Mouse (Mus musculus) neural tube, embryonic 13.5 days (tissue): ENCODE results near the gene Kif17. TPM values are rescaled to one million over a fixed set of nuclear protein-coding genes. Genes with fewer than 3 reads are reported as not detected.
A peak's percentile ranks its signal among the peaks of the same experiment; 100 is the strongest.

Experiments used
- ATAC-seq: fragments of 200-750 bp; cut with Nextera tagmentation; 2 replicates; pipeline ENCODE4 v1.8.0; 2017; ENCODE audit warnings: low read depth, mild to moderate bottlenecking, moderate TSS enrichment, moderate library complexity
- H3K27ac ChIP-seq: fragments of 300-500 bp; sonication (generic); replicated peaks from 2 replicates; pipeline ENCODE4 v1.5.1; 2015; ENCODE audit warnings: moderate library complexity, mild to moderate bottlenecking, inconsistent platforms
- H3K27me3 ChIP-seq: fragments of 300-500 bp; sonication (generic); 2 replicates; pipeline ENCODE4 v1.6.1; 2015; ENCODE audit warnings: mild to moderate bottlenecking, inconsistent platforms
- H3K36me3 ChIP-seq: fragments of 300-500 bp; sonication (generic); 2 replicates; pipeline ENCODE4 v1.6.1; 2015; ENCODE audit warnings: mild to moderate bottlenecking, inconsistent platforms
- H3K4me1 ChIP-seq: fragments of 300-500 bp; sonication (generic); replicated peaks from 2 replicates; pipeline ENCODE4 v1.6.1; 2015; ENCODE audit warnings: inconsistent platforms
- H3K4me2 ChIP-seq: fragments of 300-500 bp; sonication (generic); 2 replicates; pipeline ENCODE4 v1.6.1; 2015; ENCODE audit warnings: inconsistent platforms, mild to moderate bottlenecking, moderate library complexity
- H3K4me3 ChIP-seq: fragments of 300-500 bp; sonication (generic); 2 replicates; pipeline ENCODE4 v1.5.1; 2015; ENCODE audit warnings: mild to moderate bottlenecking, inconsistent platforms
- H3K9ac ChIP-seq: fragments of 300-500 bp; sonication (generic); 2 replicates; pipeline ENCODE4 v1.6.1; 2015; ENCODE audit warnings: moderate library complexity, mild to moderate bottlenecking, inconsistent platforms
- H3K9me3 ChIP-seq: fragments of 300-500 bp; sonication (generic); 2 replicates; pipeline ENCODE4 v1.6.1; 2016; ENCODE audit warnings: inconsistent platforms
- WGBS: fragments of 180-500 bp; shearing (Covaris S2); methylation state at CpG from one replicate; pipeline ENCODE4 v1.1.7; 2015; 5-methylcytosine and 5-hydroxymethylcytosine counted together
- polyA plus RNA-seq: library from polyadenylated mRNA; unstranded; fragments of >200 nt; fragmentation: Nextera tagmentation; extraction: Ambion mirVana; gene quantifications from 2 replicates; pipeline ENCODE4 v1.2.1, GENCODE M21; 2015

Gene Kif17
- polyA plus RNA-seq, 1 experiment from 2014 or later, result 2.1 TPM

DNA sequence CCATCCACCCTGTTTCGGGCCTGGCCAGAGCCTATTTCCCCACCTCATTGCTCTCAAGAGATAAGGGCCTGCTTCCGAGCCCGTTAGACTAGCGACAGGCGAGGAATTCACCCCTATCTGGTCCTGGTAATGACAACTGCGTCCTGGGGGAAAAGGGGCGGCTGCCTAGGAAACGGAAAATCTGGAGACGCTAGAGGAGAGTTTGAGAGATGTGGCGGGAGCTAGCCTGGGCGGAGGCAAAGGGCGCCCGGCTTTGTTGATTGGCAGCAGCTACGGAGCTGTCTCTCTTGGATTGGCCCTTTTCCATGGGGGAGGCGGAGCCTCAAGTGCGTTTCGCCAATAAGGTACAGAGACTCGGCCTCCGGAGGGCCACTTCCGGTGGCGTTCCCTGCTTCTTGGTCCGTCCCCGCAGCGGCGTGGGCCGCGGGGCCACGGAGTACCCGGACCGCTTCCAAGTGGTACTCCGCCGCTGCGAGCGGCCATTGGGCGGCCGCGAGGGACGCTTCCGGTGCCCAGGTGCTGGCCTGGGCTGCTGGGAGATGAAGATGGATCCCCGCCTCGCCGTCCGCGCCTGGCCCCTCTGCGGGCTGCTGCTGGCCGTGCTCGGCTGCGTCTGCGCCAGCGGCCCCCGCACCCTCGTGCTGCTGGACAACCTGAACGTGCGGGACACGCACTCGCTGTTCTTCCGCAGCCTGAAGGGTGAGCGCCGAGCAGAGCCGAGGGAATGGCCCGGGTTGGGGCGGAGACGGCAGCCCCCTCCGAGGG lies 54.3 kb downstream of the Kif17 start, which contains the start of gene Ddost:
Ddost (plus strand) TSS at position 391 of the 765 bp plus-strand sequence.
- Histone ChIP-seq H3K27me3 (no peaks in the 10 kb centered on the region), H3K36me3 (peaks cover 23% of the 10 kb centered on the region), H3K4me1 (peaks cover 32% of the 10 kb centered on the region), H3K9ac (peak within 1 kb of the TSS; percentile 95), H3K27ac (peak within 1 kb of the TSS; percentile 87), H3K4me3 (peak within 1 kb of the TSS; percentile 97), H3K9me3 (no peaks in the 10 kb centered on the region), H3K4me2 (peak within 1 kb of the TSS; percentile 86)
- ATAC-seq, result peak; percentile 98
- under 1% methylated on average over 64 of the region's 64 CpGs for WGBS

DNA sequence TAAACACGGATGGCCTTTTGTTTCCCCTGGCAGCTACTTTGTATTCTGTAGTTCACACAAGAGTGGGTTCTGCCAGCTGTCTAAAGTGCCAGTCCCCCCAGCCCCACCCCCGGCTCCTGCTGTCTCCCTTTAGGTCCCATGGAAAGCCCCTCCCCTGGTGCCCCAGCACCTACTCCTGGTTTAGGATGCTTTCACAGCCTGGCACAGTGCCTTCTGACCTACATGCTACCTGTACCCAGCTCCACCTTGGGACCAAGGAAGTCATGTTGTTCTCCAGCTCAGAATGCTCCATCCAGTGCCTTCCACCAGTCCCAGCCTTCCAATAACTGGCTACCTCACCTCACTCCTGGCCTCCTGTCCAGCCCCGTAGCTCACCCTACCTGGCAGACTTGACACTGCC lies 56.8 kb downstream of the Kif17 start:
- Histone ChIP-seq H3K9ac (no peak overlapping the region), H3K4me1 (peaks cover 32% of the 10 kb centered on the region), H3K4me2 (no peak overlapping the region), H3K4me3 (no peak overlapping the region), H3K36me3 (peaks cover 47% of the 10 kb centered on the region), H3K27ac (no peak overlapping the region), H3K9me3 (no peaks in the 10 kb centered on the region), H3K27me3 (no peaks in the 10 kb centered on the region)
- no peak for ATAC-seq
- 81% methylated on average over 3 of the region's 3 CpGs for WGBS

DNA sequence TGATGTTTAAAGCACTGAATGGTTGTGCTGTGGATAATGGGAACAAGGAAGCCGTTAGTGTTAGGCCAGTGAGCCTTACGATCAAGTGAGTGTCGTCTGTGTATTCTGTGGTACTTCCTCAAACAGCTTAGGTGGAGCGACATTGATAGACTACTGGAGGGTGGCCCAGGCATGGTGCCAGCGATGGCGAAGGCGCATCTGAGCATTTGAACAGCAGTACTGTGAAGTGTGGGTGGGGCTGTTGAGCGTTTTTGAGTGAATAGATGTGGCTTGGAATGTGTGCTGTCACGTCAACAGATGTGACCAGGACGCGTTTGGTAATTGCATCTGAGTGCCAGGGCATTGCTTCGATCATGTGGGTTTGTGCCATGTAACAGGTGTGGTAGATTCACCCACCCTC lies 57.5 kb downstream of the Kif17 start:
- H3K36me3 ChIP-seq, result peaks cover 54% of the 10 kb centered on the region
- WGBS, result 91% methylated on average over 12 of the region's 12 CpGs
- H3K4me1 ChIP-seq, result peaks cover 32% of the 10 kb centered on the region
- H3K4me2 ChIP-seq, result no peak overlapping the region
- no peaks in the 10 kb centered on the region for H3K9me3 ChIP-seq
- no peak overlapping the region for H3K4me3 ChIP-seq
- no peaks in the 10 kb centered on the region for H3K27me3 ChIP-seq
- H3K9ac ChIP-seq, result no peak overlapping the region
- no peak overlapping the region for H3K27ac ChIP-seq
- ATAC-seq, result no peak

DNA sequence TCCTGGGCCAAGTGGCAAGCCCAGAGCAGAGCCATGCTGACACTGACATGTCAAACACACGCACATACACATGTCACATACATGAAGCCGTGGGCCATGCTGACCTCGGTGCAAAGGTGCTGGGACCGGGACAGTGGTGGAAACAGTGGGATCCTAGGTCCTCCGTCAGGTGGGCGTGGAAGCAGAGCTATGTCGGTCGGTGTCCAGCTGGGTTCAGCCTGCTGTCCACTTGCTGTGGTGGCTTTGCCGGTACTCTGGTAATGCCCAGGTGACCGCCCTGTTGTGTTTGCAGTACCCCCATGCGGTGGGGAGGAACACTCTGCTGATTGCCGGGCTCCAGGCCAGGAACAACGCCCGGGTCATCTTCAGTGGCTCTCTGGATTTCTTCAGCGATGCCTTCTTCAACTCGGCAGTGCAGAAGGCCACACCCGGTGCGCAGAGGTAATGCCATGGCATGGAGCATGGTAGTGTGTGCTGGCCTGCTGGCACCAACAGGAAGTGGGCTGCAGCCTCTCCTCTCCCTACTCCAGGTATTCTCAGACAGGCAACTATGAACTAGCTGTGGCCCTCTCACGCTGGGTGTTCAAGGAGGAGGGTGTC lies 60.2 kb downstream of the Kif17 start:
- Histone ChIP-seq H3K27me3 (no peaks in the 10 kb centered on the region), H3K4me2 (no peak overlapping the region), H3K36me3 (peaks cover 80% of the 10 kb centered on the region), H3K4me3 (no peak overlapping the region), H3K4me1 (peaks cover 16% of the 10 kb centered on the region), H3K9me3 (no peaks in the 10 kb centered on the region), H3K9ac (no peak overlapping the region), H3K27ac (no peak overlapping the region)
- ATAC-seq, result no peak
- WGBS, result 93% methylated on average over 19 of the region's 19 CpGs

DNA sequence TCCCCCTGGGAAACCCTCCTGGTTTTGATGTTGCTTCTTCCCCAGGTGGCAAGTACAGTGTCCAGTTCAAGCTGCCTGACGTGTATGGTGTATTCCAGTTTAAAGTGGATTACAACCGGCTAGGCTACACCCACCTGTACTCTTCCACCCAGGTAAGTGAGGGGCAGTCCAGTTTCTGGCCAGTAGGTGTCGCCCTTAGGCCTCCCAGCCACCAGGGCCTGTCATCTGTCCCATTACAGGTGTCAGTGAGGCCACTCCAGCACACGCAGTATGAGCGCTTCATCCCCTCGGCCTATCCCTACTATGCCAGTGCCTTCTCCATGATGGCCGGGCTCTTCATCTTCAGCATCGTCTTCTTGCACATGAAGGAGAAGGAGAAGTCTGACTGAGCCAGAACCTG lies 61.4 kb downstream of the Kif17 start:
- 64% methylated on average over 8 of the region's 8 CpGs for WGBS
- H3K36me3 ChIP-seq, result peaks cover 90% of the 10 kb centered on the region

DNA sequence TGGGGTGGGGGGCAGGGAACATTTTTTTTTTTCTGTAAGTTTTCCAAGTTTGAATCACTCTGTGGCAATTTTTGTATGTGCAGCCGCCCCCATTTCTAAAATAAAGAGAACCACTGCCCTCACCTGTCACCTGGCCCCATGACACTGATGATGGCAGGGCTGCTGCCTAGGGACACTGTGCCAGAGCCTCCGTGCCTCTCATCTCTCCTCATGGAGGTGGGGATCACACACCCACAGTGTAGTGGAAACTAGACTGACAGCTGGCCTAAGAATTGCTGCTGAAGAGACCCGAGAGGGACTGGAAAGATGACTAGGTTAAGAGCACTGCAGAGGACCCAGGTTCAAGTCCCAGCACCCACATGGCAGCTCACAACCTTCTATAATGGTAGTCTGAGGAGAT lies 61.9 kb downstream of the Kif17 start:
- H3K4me2 ChIP-seq, result no peak overlapping the region
- H3K4me3 ChIP-seq, result no peak overlapping the region
- H3K4me1 ChIP-seq, result no peaks in the 10 kb centered on the region; the same call in 1 of the 2 replicates
- 90% methylated on average over 3 of the region's 3 CpGs for WGBS
- no peak overlapping the region for H3K9ac ChIP-seq
- no peak for ATAC-seq
- peaks cover 94% of the 10 kb centered on the region for H3K36me3 ChIP-seq
- H3K27ac ChIP-seq, result no peak overlapping the region
- H3K27me3 ChIP-seq, result no peaks in the 10 kb centered on the region
- H3K9me3 ChIP-seq, result no peaks in the 10 kb centered on the region

More for the DNA sequence above, 61.4 kb downstream of the Kif17 start:
- Histone ChIP-seq H3K4me1 (peaks cover 4% of the 10 kb centered on the region; the same call in 1 of the 2 replicates), H3K4me3 (no peak overlapping the region), H3K27me3 (no peaks in the 10 kb centered on the region), H3K9ac (no peak overlapping the region), H3K27ac (no peak overlapping the region), H3K4me2 (no peak overlapping the region), H3K9me3 (no peaks in the 10 kb centered on the region)
- peak; percentile 41 for ATAC-seq

DNA sequence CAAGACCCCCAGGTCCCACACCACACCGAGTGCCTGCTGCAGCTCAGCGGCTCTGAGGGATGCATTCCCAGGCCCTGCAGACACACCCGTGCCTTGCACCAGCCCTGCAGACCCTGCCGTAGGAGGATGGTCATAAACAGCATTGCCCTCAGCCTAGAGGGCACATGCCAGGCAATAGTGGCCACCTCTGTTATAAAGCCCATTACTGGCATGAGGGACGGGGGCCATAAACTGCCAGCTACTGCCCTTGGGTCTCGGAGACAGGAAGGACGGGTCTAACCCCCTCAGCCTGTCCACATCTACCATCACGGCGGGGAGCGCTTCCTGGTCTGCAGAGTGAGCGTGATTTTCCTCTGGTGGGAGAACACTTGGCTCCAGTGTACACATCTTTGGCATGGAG lies 62.8 kb downstream of the Kif17 start:
- Histone ChIP-seq H3K36me3 (peaks cover 95% of the 10 kb centered on the region), H3K4me1 (peaks cover 7% of the 10 kb centered on the region; the same call in 1 of the 2 replicates), H3K9ac (no peak overlapping the region)

DNA sequence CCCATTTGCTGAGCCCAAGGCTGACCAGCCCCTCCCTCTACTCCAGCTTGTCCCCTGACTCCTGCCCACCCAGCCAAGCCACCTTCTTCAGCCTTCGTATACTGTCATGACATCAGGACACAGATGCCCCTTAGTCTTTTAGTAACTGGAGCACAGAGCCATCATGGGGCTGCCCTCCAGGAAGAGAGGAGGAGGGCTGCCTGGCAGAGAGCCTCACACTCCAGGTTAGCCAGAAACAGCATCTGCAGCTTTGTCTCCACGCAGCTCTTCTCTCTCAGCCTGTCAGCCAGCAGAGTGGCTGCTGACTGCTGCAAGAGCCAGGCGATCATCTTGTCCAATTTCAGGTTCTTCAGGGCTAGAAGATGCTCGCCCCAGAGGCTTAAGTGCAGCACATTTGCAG lies 63.6 kb downstream of the Kif17 start:
- H3K9ac ChIP-seq, result no peak overlapping the region
- H3K4me2 ChIP-seq, result no peak overlapping the region
- H3K27ac ChIP-seq, result no peak overlapping the region
- no peaks in the 10 kb centered on the region for H3K9me3 ChIP-seq
- 93% methylated on average over 4 of the region's 4 CpGs for WGBS
- H3K36me3 ChIP-seq, result peaks cover 87% of the 10 kb centered on the region
- peaks cover 8% of the 10 kb centered on the region; the same call in 1 of the 2 replicates for H3K4me1 ChIP-seq
- ATAC-seq, result no peak
- H3K4me3 ChIP-seq, result no peak overlapping the region
- H3K27me3 ChIP-seq, result no peaks in the 10 kb centered on the region

More for the DNA sequence above, 62.8 kb downstream of the Kif17 start:
- Histone ChIP-seq H3K9me3 (no peaks in the 10 kb centered on the region), H3K27me3 (no peaks in the 10 kb centered on the region), H3K4me2 (no peak overlapping the region), H3K4me3 (no peak overlapping the region), H3K27ac (no peak overlapping the region)
- no peak for ATAC-seq
- 85% methylated on average over 11 of the region's 11 CpGs for WGBS

DNA sequence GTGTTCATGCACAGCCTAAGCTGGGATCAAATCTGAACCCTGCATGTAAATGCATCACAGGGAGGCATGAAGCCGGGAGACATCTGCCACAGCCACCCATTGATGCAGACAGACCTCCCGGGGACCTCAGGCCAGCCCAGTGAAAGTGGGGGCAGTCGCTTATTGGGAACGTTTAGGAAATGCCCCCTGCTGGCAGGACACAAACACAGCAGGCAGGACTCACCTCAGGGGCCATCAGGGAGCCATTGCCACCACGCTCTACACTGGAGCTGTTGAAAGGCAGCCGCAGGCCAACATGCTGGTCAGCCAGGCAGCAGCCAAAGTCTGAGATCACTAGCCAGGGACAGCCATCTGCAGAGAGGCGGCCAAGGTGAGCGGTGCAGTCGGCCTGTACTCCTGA lies 65.5 kb downstream of the Kif17 start:
- Histone ChIP-seq H3K36me3 (peaks cover 84% of the 10 kb centered on the region), H3K4me2 (no peak overlapping the region), H3K4me3 (no peak overlapping the region), H3K4me1 (peaks cover 8% of the 10 kb centered on the region; the same call in 1 of the 2 replicates), H3K9ac (no peak overlapping the region), H3K27ac (no peak overlapping the region), H3K27me3 (no peaks in the 10 kb centered on the region), H3K9me3 (no peaks in the 10 kb centered on the region)
- ATAC-seq, result no peak
- WGBS, result 71% methylated on average over 9 of the region's 9 CpGs

DNA sequence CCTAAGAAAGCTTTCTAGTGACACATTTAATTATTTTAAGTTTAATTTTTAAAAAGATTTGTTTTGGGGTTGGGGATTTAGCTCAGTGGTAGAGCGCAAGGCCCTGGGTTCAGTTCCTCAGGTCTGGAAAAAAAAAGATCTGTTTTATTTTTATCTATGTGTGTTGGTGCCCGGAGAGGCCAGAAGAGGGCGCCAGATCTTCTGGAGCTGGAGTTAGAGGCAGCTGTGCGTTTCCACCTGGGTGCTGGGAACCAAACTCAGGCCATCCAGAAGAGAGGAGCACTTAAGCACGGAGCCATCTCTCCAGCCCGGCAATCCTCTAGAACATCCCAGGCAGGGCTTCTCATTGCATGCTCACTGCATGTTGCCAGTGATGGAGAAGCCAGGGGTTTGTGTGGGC lies 66.1 kb downstream of the Kif17 start:
- no peak overlapping the region for H3K9ac ChIP-seq
- peaks cover 79% of the 10 kb centered on the region for H3K36me3 ChIP-seq
- peaks cover 10% of the 10 kb centered on the region; the same call in 1 of the 2 replicates for H3K4me1 ChIP-seq
- no peak overlapping the region for H3K27ac ChIP-seq
- no peak overlapping the region for H3K4me2 ChIP-seq
- no peaks in the 10 kb centered on the region for H3K27me3 ChIP-seq
- no peaks in the 10 kb centered on the region for H3K9me3 ChIP-seq
- 93% methylated on average over 6 of the region's 6 CpGs for WGBS
- no peak overlapping the region for H3K4me3 ChIP-seq
- no peak for ATAC-seq

DNA sequence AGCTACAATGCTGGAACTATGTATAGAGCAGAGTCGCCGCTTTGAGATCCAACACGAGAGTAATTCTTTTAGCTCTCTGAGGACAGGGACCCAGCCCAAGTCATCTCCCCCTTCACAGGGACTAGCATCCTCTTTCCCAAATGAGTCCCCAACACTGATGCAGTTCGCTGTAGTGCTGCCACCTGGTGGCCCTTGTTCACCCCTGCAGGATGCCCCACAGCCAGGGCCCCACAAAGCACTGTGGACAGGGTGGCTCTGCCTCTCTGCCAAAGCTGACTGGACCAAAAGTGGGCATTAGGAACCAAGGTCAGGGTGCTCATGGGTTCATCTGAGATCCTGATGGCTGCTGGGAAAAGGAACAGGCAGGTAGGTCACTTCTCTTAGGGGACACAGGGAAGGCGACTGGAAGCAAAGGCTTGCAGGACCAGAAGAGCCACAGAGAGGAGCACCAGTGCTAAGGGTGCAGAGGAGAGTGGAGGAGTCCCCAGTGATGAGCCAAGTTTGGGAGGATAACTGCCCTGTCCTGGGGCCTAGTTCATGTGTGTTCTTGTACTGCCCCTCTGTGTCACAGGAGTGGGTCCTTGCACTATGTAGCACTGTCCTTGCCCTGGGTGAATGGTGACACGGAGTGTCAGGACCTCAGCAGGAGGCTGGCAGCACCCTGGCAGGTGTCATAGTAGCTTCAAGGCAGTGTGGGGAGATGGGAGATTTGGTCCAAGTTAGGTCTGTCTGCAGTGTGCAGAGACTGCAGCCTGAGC lies 68.5 kb downstream of the Kif17 start:
- no peak overlapping the region for H3K4me3 ChIP-seq
- H3K4me2 ChIP-seq, result no peak overlapping the region
- 0 out of 2 replicates have a peak overlapping the region, but pooled peaks have one; percentile 2 for H3K27ac ChIP-seq
- H3K4me1 ChIP-seq, result peaks cover 32% of the 10 kb centered on the region
- peaks cover 55% of the 10 kb centered on the region for H3K36me3 ChIP-seq
- 56% methylated on average over 6 of the region's 6 CpGs for WGBS
- H3K9me3 ChIP-seq, result no peaks in the 10 kb centered on the region
- peak; percentile 33 for ATAC-seq
- no peak overlapping the region for H3K9ac ChIP-seq
- no peaks in the 10 kb centered on the region for H3K27me3 ChIP-seq

DNA sequence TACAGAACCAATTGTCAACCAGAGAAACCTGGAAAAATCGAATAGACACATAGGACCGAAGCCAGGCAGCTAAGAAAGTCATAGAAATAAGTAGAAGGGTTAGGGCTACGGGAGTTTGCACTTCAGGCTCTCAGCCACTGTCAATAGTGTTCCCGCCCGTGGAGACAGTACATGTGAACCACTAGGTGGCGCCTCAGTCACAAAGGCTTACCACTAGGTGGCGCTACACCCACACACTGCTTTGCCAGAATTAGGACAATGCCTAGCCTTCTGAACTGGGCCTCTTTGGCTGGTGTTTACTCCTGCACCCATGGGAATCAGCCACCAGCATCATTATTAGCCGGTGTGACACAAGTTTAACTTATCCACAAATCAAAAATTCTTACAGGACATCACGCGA lies 69.3 kb downstream of the Kif17 start:
- H3K36me3 ChIP-seq, result peaks cover 47% of the 10 kb centered on the region
- no peak overlapping the region for H3K4me3 ChIP-seq
- no peak overlapping the region for H3K9ac ChIP-seq
- no peaks in the 10 kb centered on the region for H3K27me3 ChIP-seq
- ATAC-seq, result peak; percentile 19; the same call in 1 of the 2 replicates
- peaks cover 39% of the 10 kb centered on the region for H3K4me1 ChIP-seq
- WGBS, result 40% methylated on average over 10 of the region's 10 CpGs
- H3K27ac ChIP-seq, result no peak overlapping the region
- no peaks in the 10 kb centered on the region for H3K9me3 ChIP-seq
- H3K4me2 ChIP-seq, result no peak overlapping the region
